Mouse (Mus musculus): Measurements from ENCODE around the gene Dnah5. TPM values are rescaled to one million over a fixed set of nuclear protein-coding genes. Genes with fewer than 3 reads are reported as not detected.
"Not testable (repeated sequence)": the region's sequence is repeated elsewhere in the genome, so short reads cannot be mapped to it uniquely, and the experiment has no call there.

The Dnah5 gene
- polyA plus RNA-seq, 3 experiments from 2014 or later, result 0.03 TPM; not detected in 2

DNA sequence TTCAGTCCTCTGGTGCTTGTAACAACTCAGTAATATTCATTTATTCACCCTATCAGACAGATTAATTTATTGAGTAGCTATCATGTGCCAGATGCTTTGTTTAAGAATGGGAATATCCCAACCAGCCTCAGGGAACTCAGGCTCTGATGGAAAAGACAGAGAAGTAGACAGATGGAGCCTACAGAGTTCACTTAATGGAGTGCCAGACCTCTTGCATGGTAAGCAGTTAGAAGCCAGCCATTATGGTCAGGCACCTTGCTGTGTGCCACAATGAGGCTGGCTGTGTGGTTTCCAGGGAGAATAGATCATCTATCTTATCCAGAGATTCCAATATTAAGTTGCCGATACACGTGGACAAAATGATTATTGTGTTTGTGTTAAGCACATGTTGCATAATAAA is 104.3 kb downstream of the Dnah5 start:
- no peak for ATAC-seq

- no peak for ATAC-seq
Observed at GRCm38 (mm10) chr15:28310516-28310915, 107.0 kb downstream of the Dnah5 start.

- ATAC-seq, result no peak
Observed at GRCm38 (mm10) chr15:28313451-28313850, 109.9 kb downstream of the Dnah5 start.

DNA sequence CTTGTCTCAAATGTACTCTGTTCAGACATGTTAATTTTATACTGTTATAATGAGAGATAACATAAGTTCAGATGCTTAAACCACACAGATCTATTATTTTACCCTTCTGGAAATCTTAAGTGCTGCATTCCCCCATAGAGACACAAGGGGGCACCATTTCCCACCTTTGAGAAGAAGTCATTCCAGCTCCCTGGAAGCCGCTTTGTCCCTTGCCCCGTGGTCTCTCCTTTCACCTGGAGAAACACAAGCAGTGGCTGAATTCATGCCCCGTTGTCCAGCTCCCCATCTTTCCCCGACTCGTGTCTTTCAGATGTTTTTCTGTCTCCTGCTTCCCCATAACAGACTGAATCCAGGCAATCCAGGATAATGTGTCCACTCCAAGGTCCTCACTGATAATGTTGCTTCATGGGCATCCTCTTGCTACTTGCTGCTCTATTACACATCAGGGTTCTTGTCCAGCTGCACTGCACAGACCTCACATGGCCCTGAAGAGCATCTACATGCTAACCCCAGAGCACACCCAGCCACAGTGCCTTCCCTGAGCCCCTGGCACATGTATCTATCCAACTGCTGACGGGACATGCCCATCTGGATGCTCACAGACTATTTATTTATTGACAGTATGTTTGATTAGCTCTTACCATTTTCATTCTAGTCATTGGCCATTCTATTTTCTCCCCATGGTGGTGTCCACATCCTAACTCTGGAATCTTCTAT is 112.4 kb downstream of the Dnah5 start:
- no peak for ATAC-seq

DNA sequence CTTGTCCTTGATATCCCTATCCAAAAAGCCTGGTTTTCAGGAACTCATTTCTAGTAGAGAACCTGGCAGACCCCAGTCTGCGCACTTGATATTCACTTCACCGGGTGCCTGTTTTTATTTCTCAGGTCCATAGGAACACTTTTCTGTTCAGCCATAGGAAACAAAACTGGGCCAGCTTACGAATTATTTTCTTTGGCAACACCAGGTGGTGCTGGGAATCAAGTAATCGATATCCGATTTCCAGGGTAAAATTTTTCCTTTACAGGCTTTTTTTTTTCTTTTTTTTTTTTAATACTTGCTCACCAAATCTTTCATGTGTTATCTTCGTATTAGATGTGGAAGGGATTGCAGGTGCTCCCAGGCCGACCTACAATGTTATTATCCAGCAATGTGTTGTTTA is 119.0 kb downstream of the Dnah5 start:
- no peak for ATAC-seq

DNA sequence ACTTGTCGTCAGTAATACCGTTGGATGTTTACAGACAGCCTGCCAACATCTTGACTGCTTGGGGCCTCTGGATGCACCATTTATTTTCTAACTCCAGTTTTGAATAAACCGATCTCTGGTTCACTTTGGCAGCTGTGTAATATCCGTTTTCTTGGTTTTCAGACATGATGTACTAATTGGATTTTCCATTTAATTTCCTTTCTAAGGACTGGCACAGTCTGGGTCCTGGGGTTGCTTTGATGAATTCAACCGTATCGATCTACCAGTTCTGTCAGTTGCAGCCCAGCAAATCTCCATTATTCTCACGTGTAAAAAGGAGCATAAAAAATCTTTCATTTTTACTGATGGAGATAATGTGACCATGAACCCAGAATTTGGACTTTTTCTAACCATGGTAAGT is 123.4 kb downstream of the Dnah5 start:
- no peak for ATAC-seq

GRCm38 (mm10) chr15:28327441-28327840 is 123.9 kb downstream of the Dnah5 start:
- ATAC-seq, result no peak

GRCm38 (mm10) chr15:28341151-28341550 is 137.6 kb downstream of the Dnah5 start:
- no peak for ATAC-seq

DNA sequence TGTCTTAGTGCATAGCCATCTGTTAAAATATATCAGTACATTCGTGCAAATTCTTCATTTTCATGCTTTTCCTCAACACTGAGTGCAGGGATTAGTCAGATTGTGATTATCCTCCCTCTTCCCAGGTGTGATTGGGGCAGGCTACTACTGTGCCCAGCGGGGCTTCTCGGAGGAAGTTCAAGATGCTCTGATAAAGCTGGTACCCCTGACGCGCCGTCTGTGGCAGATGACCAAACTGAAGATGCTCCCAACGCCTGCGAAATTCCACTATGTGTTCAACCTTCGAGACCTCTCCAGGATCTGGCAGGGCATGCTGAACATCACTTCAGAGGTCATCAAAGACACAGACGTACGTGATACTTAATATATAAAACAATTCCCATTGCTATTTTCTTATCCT is 164.0 kb downstream of the Dnah5 start:
- no peak for ATAC-seq

DNA sequence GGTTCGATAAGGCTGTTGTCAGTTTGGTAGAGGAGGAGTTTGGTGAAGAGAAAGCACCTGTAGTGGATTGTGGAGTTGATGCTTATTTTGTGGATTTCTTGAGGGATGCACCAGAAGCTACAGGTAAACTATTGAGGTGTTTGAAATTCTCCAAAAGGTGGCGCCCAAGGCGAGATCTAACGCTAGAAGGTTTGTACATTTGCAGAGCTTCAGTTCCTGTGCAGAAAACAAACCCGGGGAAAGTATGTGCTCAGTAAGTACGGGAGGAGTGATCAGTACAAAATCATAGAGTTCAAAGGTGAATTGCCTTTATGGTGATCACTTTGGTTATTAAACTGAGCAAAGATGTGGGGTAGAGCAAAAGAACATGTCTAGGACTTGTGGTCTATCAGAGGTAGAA is 166.9 kb downstream of the Dnah5 start:
- no peak for ATAC-seq

- no peak for ATAC-seq
Observed at GRCm38 (mm10) chr15:28371506-28371905, 168.0 kb downstream of the Dnah5 start.

GRCm38 (mm10) chr15:28374394-28374793 is 170.8 kb downstream of the Dnah5 start:
- no peak for ATAC-seq

DNA sequence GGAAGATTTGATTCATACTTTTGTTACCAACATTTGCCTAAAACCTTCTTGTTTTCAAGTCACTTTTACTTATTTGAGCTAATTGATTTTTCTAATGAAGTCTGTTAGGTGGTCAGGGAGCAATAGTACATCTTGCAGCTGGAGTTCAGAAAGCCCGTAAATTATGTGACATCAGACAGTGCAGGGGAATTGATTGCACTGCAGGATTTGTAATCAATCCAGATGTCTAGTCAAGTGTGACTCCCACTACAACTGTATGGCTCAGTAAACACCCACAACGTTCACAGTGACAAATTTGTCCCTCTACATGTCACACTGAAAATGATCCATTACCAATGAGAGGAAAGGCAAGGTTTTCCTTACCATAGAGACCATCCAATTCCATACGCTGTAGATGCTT is 177.4 kb downstream of the Dnah5 start:
- ATAC-seq, result no peak

DNA sequence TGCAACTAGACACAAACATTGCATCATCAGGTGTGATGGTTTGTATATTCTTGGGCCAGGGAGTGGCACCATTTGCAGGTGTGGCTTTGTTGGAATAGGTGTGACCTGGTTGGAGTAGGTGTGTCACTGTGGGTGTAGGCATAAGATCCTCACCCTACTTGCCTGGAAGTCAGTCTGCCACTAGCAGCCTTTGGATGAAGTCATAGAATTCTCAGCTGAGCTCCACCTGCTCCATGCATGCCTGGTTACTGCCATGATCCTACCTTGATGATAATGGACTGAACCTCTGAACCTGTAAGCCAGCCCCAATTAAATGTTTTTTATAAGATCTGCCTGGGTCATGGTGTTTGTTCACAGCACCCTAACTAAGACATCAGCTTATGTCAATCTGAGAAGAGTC is 190.2 kb downstream of the Dnah5 start:
- not testable (repeated sequence) for ATAC-seq

DNA sequence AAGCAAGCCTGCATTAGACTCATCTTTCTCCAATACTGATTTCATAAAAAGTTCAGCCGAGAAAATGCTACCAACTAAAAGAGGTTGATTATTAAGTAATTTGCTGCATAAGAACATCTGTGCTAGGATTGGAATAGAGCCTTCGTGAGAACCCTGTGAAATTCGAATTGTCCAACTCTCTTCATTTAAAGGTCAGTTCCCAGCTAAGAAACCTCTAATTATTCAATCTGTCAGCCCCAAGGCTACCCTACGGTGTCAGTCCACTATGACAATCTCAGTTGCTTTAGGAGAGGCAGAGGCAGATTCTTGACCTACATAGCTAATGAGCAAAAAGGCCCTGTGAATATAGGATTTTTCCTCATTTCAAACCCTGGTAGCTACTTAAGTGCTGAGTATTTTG is 191.9 kb downstream of the Dnah5 start:
- ATAC-seq, result no peak

GRCm38 (mm10) chr15:28398472-28398871 is 194.9 kb downstream of the Dnah5 start:
- no peak for ATAC-seq

GRCm38 (mm10) chr15:28399258-28399657 is 195.7 kb downstream of the Dnah5 start:
- ATAC-seq, result no peak

DNA sequence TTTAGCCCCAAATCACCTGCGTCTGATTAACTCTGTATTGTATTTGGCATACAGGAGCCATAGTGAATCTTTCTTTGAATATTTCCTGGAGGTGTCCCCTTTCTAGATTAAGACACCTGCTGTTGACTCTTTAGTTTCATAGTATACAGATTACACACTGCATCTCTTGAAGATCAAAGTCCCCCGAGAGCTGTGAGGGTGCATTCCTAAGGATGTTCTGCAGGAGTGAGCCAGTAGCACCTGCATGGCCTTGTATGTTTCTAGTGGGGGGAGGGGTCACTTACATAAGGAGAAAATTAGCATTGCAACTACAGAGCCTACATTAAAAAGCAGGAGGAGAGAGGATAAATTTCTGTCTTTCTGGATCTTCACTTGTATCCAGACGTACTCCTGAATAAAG is 201.1 kb downstream of the Dnah5 start:
- ATAC-seq, result no peak

GRCm38 (mm10) chr15:28405136-28405535 is 201.6 kb downstream of the Dnah5 start:
- no peak for ATAC-seq

GRCm38 (mm10) chr15:28439702-28440101 is 236.2 kb downstream of the Dnah5 start:
- ATAC-seq, result no peak

- no peak for ATAC-seq
Observed at GRCm38 (mm10) chr15:28444494-28444893, 240.9 kb downstream of the Dnah5 start.

- not testable (repeated sequence) for ATAC-seq
Observed at GRCm38 (mm10) chr15:28461091-28461778, 257.7 kb downstream of the Dnah5 start.

DNA sequence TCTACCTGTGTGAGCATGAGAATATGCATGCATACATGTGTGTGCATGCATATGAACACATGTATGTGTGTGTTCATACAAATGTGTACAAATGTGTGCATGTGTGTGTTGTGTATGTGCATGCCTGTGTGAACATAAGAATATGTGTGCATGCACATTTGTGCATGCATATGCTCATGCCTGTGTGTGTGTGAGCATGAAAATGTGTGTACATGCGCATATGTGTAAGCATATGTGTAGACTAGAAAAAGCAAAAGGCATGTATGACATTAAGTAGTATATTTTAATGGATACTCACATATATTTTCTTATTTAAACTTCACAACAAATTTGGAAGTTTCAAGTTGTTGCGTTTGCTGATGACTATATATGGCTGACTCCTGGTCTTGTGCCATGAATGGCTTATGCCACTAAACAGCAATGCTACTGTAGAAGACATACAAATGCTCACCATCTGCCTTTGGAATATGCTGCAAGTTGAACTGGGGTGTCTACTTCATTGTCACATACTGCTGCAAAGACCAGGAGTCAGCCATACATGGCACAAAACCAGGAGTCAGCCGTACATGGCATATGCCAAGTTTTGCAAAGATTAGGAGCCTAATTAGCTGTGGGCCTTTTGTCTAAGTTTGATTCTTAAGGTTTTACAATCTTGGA is 263.2 kb downstream of the Dnah5 start:
- ATAC-seq, result no peak

All from inflammation-experienced regulatory T-cells, adult 6 months (primary cell).